Mouse (Mus musculus) megakaryocyte-erythroid progenitor cell, adult 5-6 weeks (primary cell): ENCODE data around the gene Ddx60. TPM values are rescaled to one million over a fixed set of nuclear protein-coding genes. Genes with fewer than 3 reads are reported as not detected.
"Not testable (repeated sequence)": the region's sequence is repeated elsewhere in the genome, so short reads cannot be mapped to it uniquely, and the experiment has no call there.

Experiments used
- ATAC-seq: replicated peaks from 2 replicates; pipeline ENCODE4 v1.8.0; 2016; ENCODE audit warnings: mild to moderate bottlenecking, inconsistent platforms; ENCODE audit not compliant: severe bottlenecking, poor library complexity, low FRiP score, low TSS enrichment
- total RNA-seq, 2 experiments: library from RNA; stranded (forward) in 1 of 2; stranded (reverse) in 1 of 2; fragments of 200-1000, 215-1000 nt in 1 of 2; fragments of >200 nt in 1 of 2; fragmentation: Nextera tagmentation in 1 of 2; gene quantifications; 2 replicates each; pipeline ENCODE4 v1.2.3; 2014 to 2017

The Ddx60 gene
- total RNA-seq (2014; fragmentation: Nextera tagmentation): 2.3 and 4.2 TPM in 2 replicates
- 4.6 and 6.3 TPM in 2 replicates for total RNA-seq (2017)

DNA sequence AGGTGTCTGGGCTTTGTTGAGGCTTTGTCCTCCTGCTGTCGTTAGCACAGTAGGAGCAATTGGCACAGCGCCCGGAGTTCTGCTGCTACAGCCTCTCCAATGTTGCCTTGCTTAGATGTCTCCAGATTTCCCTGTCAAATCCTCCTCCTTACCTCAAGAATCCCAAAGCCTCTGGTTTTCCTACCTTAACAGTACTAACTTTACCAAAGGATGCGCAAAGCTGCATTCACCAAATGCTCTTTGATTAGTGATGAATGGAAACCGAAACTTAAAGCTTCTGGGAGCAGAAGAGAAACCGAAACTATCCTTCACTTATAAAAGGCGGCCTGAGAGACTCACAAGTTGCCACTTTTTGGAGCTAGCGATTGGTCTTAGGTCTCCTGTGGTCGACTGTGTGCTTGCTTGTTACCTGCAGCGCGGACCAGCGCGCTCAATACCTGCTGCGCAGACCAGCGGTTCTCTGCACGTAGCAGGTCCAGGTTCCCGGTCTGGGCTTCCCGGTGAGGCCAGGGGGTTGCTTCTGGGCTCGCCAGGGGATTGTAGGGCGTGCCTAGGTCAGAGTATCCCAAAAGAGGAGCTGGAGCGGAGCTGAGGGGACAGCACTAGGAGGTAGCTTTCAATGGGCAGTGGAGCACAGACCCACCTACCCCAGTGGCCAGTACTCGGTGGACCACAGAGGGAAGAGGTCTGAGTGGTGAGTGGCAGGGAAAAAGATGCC is at the start of gene Ddx60:
Gene Ddx60 (plus strand): TSS at position 311 of the 718 bp plus-strand sequence.
- peak; percentile 78 for ATAC-seq

DNA sequence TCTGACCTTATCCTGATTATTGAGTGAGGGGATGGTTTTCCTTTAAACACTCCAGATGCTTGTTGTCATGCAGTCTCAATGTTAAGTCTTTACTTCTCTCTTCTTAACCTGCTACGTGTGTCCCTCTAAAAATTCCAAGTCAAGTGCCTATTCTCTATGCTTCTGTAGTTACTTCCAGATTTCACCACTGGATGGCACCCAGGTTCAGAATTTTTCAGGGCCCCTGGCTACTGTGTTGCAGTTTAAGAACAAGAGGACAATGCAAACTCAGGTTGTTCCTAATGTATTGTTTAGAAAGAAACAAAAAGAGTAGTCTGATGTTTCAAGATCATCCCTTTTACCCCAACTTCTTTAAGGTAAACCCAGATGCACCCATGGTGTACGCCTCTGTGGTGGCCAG is 33.8 kb upstream of the Ddx60 start:
- ATAC-seq: peak; percentile 77

- ATAC-seq: no peak
Observed at GRCm38 (mm10) chr8:61896742-61897141, 31.1 kb upstream of the Ddx60 start.

- no peak for ATAC-seq
Observed at GRCm38 (mm10) chr8:61897402-61897801, 30.5 kb upstream of the Ddx60 start.

DNA sequence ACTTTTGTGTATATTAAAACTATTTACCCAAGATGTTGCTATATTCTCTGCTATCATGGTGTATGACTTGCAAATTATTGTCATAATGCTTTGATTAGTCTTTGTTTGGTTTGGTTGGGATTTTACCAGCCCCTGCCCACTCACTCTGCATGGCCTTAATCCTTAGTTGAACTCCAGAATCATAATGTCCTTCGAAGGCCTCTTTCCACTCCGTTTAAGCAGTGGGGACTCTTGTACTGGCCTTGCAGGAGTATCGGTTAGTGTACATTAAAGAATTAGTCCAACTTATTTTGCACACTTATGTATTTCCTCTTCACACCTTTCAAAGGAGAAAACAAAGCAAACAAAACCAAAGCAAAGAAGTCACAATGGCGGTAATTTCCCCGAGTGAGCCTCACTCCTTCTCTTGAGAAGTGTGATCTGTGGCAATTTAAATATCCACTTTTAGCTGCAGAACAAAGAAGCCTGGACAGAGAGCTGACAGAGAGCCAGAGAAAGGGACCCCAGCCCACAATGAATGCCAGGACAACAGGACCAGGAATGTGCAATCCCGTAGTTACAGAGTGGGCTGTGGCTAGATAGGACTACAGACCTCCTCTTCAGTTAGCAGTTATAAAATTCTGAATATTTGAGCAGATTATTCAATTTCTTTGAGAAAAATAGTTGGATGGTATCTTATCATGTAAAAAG is 26.7 kb upstream of the Ddx60 start:
- no peak for ATAC-seq

GRCm38 (mm10) chr8:61902521-61902920 is 25.4 kb upstream of the Ddx60 start, which contains the start of gene Palld:
Palld (minus strand) TSS chr8:61902690.
- no peak for ATAC-seq

GRCm38 (mm10) chr8:61908303-61909215 is 19.3 kb upstream of the Ddx60 start:
- ATAC-seq: peak; percentile 56; the same call in 1 of the 2 replicates

- no peak for ATAC-seq
Observed at GRCm38 (mm10) chr8:61909313-61909712, 18.6 kb upstream of the Ddx60 start.

DNA sequence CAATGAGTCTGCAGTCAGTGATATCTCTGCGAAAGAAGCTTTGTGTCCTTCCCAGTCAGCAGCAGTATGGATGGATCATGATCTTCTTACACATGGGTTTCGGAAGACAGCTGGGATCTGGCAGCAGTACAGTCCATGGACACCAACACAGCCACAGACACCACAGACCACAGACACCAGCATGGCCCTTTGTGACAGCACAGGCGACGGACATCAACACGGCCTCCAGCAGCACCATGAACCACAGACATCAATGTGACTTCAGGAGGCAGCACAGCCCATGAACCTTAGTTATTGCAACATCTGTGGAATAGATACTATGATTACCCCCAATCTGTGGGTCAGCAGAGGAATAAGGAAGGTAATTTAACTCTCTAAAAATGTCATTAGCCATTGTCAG is 15.1 kb upstream of the Ddx60 start:
- no peak for ATAC-seq

- no peak for ATAC-seq
Observed at GRCm38 (mm10) chr8:61913957-61914356, 13.9 kb upstream of the Ddx60 start.

- ATAC-seq: no peak
Observed at GRCm38 (mm10) chr8:61917287-61917686, 10.6 kb upstream of the Ddx60 start.

DNA sequence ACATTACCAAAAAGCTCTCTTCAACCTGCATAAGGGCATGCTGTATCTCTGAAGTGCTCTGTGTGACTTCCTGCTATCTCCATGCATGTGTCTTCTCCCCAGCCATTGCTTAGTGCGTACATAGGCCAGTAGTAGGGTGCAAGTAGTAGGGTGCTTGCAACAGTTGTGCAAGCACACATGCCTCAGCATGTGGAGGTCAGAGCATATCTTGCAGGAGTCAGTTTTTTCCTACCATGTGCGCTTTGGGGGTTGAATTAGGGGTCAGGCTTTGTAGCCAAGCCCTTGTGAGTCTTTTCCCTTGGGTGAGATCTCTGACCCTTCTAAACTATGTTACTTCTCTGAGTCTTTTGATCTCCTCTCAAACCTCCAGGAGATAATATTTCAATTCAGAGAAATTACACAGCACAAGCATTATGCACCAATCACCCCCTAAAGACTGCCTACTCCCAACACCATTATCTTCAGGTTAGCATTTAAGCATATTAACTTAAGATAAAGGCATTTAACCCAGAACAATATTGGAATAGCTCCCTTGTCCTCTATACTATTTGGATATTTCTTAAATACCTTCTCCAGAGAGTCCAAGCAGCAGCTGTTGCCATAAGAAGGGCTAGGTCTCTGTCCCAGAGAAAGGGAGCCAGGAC is 8.6 kb upstream of the Ddx60 start:
- no peak for ATAC-seq

DNA sequence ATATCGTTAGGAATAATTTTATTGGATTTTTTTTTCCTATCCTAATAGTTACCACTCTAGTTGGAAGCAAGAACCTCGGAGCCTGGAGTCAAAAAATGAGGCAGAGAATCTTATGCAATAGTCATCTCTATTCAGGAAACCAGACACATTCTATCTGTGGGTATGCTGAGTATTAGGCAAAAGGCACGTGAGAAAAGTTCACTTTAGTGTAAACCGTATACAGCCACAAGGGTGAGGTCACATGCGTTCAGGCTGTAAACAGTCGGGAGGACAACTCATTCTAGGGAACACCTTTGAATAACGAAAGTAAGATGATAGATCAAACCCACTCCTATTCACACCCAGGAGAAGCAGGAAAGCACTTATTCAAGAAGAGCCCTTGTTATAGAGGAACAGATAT is 7.5 kb upstream of the Ddx60 start:
- ATAC-seq: no peak

DNA sequence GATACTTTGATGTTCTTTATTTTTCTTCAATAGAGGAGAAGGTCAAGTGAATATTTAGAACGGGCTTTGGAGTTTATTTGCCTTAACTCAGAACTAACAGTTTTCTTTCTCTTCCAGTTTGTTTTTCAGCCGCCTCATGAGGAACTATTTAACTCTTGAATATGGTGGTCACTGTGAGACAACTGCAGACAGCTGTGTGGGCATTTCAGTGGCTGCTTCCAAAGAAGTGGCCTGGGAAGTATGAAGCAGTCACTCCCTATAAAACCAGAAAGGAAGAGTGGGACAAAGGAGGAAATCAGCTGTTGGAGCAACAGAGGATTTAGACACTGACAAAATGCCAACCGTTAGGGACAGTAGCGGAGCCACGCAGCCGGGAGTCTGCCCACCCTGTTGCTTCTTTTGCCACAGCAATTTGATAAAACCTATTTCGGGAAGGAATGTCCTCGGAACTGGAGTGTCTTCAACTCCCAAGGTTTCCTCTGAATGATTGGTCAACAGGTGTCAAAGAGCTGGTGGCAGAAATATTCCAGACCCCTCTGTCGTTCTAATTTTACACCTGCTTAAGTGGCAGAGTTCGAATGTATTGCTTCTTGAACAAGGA is 6.3 kb upstream of the Ddx60 start:
- no peak for ATAC-seq

- no peak for ATAC-seq
Observed at GRCm38 (mm10) chr8:61924518-61924917, 3.4 kb upstream of the Ddx60 start.

GRCm38 (mm10) chr8:61933243-61933642 is 5.4 kb downstream of the Ddx60 start:
- peak; percentile 73 for ATAC-seq

DNA sequence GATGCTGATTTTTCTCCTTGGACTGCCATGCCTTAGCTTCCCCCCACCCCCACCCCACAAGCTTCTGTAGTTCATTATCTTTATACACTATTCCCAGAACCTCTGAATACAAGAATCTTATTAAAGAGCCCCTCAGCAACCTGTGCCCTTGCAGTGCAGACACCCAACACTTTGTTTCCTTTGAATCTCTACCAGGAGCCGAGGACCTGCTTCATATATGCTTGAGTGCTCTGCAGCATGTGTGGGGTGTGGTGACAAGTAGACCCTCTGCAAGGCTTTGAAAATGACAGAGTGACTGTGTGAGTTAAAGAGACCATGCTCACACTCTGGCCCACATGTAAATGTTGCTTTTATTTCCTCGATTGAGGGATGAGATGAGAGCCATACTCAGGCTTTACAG is 9.7 kb downstream of the Ddx60 start:
- ATAC-seq: no peak

DNA sequence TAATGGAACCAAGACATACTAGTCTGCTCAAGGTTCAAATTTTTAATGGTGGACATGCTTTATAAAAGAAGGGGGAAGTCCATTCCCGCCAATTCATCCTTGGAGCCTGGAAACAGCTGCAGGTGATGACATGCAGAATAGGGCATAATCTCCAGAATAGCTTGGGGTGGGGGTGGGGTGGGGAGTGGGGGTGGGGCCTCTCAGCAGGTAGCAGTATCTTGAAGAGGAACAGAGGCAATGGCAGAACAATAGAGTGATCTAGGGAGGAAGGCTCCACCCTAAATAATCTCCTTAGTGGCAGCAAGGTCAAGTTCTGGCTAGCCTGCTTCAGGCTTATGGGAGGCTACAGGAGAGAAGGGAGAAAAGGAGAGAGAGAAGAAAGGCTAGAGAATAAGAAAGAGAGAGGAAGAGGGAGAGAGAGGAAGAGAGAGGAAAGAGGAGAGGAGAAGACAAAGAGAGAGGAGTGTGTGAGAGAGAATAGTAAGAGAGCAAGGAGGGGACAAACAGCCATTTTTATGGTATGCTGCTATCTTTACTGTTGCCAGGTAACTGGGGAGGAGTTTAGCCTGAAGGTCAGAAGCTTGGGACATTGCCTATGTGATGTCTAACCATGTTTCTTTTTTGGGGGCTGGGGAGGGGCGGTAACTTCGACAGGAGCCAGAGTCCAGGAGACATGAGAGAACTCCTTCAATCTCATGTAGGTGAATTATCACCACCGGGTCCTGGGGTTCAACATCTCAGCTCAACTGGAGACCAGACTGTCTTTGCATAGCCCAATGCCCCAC is 36.9 kb downstream of the Ddx60 start:
- ATAC-seq: not testable (repeated sequence)
